Mouse (Mus musculus) neutrophil, adult 5-6 weeks (primary cell): ENCODE results near the gene Hbb-y. TPM values are rescaled to one million over a fixed set of nuclear protein-coding genes. Genes with fewer than 3 reads are reported as not detected.
"Not testable (repeated sequence)": the region's sequence is repeated elsewhere in the genome, so short reads cannot be mapped to it uniquely, and the experiment has no call there.

Source experiments
- ATAC-seq: fragments of 151-379, 151-347 bp; 2 replicates; pipeline ENCODE4 v1.8.0; 2017; ENCODE audit warnings: mild to moderate bottlenecking, moderate TSS enrichment; ENCODE audit not compliant: insufficient number of reproducible peaks, poor library complexity, low FRiP score, severe bottlenecking; ENCODE audit errors: extremely low read depth
- total RNA-seq: library from RNA; stranded (forward); fragments of 200-1000 nt; gene quantifications from 2 replicates; pipeline ENCODE4 v1.2.3, GENCODE M21; 2017

Hbb-y gene
- total RNA-seq: not detected in 2 replicates

DNA sequence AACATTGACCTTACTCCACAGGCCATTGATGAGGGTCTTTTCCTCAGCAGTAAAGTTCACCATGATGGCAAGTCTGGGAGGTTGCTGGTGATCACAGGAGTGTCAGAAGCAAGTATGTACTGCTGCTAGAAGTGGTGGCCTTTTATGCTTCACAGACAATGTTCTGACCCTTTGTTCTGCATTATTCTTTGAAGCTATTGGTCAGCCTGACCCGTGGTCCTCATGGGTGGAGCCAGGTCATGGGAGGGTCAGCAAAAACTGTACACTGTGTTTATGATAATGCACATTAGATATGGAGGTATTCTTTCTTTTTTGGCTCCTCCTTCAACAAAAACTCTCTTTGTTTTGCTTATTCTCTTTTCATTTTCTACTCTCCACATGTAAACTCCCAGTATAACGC is at the start of gene Hbb-y:
TSS of gene Hbb-y (minus strand) at position 127 of the 400 bp plus-strand sequence.
- no peak for ATAC-seq

DNA sequence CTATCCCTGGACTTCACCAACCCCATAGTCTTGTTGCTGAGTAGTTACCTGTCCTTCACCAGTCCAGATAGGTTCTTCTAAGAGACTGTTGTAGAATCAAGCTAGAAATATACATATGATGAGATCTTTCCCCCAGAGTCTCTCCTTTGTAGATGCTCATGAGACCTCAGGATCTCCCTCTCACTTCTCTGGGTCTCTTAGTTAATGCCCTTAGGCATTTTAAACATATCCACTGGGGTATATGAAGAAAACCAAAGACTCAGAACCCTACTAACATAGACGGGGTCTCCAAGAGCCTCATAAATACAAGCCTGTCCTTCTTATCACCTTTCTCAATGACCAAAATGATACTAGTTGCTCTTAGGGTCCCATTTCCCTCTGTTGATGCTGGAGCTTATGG is 41.4 kb upstream of the Hbb-y start, which contains the start of gene Olfr64:
TSS of gene Olfr64 (minus strand) at position 101 of the 400 bp plus-strand sequence.
- no peak for ATAC-seq

DNA sequence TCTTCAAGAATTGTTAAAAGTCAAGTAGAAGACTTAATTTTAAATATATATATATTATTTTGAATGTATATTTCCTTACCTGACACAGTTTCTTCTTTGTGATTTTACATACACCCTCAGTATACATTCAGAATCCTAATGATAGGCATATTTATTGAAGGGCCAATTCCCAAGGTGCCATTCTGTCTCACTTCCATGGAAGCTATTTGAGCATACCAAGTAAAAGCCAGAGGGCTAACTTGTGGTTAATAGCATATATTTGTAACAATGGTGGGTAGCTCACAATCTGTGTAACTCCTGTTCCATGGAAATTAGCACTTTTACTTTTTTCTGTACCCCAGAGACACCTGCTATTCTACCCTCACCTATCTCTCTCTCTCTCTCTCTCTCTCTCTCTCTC is 33.1 kb upstream of the Hbb-y start, which contains the start of gene Olfr66:
TSS of gene Olfr66 (minus strand) at position 101 of the 400 bp plus-strand sequence.
- ATAC-seq: no peak

DNA sequence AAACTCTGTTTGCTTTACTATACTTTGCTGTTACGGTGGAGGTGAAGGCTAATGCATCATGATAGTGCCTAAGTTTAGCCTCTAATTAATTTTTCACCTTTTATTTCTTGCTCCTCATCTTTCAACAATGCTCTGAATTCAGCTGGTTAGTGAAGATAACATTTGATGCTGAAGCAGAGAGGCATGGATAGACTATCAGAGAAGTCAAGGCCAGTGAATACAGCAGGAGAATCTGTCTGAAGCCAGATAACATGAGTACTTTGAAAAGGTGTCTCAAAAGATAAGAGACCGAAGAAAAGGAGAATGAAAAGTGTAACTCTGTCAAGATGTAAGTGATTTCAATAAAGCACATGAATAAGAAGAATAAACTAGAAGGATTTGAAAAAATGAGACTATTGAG is 24.1 kb upstream of the Hbb-y start:
- no peak for ATAC-seq

DNA sequence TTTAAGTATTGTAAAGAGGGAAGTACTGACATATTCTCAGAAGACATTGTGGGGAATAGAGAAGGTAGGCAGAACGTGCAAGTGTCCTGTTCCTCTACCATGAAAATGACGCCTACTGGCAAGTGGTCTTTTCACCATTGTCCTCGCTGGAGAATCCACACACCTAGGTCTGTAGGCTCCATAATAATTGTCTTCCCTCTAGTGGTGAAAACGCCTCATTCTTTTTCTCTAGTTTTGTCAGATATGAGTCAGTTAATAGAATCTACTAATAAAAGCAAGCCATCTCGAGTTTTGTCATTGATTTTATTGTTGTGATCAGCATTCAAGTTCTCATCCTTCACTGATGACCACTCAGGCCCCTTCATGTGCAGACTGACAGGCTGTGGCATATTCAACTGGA is 21.4 kb upstream of the Hbb-y start:
- no peak for ATAC-seq

DNA sequence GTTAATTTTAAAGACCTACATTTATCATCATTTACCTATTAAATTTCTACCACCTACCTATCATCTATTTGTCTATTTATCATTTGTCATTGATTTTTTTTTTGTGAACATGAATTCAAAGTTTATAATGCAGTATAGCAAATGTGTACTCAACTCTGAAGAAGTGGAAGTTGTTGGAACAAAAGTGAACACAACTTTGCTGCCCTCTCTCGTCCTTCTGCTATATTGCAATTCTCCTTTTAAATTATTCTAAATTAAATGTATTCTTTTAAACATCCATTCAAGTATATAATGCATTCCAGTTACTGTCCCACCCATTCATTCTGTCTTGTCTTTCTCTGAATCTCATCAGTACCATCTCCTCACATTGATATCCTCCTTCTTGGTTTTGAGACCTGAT is 20.0 kb upstream of the Hbb-y start:
- 0 out of 2 replicates have a peak, but pooled peaks have one; percentile 44 for ATAC-seq

DNA sequence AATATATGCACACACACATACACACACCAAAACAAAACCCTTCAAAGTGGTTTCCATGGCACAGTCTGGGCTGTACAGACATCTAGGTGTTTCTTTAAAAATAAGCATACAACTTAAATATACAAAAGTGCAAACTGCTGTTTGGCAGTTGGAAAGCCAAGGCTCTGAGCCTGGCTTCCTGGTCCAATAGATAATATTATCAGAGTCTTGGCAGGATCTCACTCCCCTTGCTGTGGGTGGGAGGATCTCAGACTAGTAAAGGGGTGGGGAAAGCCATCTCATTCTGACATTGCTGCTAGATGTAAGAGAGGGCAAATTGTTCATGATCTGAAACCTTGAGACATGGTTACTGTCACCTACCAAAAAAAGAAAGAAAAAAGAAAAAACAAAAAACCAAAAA is 17.7 kb upstream of the Hbb-y start:
- ATAC-seq: no peak

DNA sequence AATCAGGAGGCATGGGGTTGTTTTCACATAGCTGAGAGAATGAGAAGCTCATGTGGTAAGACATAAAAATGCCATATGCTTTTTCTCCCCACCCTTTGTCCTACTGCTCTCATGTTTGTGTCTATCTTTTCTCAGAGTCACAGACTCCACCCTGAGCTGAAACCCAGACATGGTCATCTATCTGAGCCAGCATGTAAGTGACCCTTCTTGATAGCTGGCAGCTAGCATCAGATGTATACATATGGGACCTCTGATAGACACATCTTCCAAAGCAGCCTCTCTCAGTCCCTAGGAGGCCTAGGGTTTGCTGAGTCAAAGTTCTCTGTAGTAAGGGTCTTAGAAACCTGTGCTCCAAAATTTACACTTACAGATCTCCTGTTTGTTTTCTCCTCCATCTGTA is 12.7 kb upstream of the Hbb-y start:
- no peak for ATAC-seq

DNA sequence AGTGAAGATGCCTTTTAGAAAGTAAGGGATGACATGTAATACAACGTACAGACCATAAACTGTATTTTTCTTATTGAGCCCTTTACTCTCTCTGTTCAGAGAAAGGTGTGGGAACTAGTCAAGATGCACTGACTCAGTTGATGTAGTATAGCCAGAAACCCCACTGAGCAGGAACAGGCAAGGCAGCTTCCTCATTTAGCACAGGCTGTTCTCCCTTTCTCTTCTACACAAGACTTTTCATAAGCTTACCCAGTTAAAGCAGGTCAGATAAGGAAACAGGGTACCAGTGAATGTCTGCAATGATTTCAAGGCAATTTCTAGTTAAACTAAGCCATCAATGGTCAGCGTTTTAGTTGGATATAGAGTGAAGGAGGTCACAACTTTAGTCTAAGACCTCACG is 8.5 kb upstream of the Hbb-y start:
- no peak for ATAC-seq

DNA sequence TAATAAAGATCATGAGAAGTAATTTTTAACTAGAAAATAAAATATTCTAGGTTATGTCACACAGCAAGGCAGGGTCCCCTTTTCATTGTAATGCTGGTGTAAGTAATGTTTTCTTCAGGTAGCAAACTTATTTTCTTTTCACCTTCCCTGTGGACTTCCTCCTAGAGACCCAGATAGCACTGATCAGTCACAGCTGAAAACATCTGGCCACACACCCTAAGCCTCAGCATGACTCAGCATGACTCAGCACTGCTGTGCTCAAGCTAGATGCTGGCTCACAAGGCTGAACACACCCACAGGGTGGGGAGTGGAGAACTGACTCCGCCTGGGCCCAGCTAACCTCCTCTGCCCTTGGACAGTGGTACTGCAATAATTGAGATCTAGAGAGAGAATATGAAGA is 7.8 kb upstream of the Hbb-y start:
- ATAC-seq: peak; percentile 36; the same call in 1 of the 2 replicates

DNA sequence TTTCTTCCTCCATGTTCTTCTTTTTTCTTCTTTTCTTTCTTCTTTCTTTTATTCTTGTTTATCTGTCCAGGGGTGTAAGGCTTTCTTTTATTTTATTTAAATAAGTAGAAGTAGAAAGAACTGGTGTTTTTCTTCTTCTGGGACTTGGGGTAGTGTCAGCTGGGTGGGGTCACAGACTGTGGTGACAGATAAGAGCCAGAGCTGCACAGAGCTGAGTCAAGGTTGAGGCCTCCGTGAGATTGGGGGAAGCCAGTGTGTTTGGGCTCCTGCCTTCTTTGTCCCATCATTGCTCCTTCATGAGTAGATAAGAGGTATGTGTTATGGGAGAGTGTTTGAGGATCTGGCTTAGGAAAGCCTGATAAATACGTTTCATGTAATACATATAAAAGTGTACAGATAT is 6.1 kb upstream of the Hbb-y start:
- ATAC-seq: no peak

DNA sequence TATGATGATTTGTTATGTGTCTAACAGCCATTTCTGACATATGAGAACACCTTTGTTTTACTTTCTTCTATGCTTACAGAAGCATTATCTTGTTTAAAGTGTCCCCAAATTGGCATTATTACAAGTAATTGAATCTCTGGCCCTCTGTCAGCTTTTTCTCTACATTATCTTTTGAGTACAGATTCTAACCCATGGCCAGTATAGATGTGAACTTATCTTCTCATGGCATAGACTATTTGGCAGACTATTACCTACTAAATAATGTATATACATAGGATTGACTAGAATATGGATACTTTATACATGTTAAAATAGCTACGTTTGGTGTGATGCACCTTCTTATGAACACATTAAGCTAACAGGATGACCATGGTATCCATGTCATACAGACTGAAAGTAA is 1.7 kb upstream of the Hbb-y start:
- ATAC-seq: no peak

DNA sequence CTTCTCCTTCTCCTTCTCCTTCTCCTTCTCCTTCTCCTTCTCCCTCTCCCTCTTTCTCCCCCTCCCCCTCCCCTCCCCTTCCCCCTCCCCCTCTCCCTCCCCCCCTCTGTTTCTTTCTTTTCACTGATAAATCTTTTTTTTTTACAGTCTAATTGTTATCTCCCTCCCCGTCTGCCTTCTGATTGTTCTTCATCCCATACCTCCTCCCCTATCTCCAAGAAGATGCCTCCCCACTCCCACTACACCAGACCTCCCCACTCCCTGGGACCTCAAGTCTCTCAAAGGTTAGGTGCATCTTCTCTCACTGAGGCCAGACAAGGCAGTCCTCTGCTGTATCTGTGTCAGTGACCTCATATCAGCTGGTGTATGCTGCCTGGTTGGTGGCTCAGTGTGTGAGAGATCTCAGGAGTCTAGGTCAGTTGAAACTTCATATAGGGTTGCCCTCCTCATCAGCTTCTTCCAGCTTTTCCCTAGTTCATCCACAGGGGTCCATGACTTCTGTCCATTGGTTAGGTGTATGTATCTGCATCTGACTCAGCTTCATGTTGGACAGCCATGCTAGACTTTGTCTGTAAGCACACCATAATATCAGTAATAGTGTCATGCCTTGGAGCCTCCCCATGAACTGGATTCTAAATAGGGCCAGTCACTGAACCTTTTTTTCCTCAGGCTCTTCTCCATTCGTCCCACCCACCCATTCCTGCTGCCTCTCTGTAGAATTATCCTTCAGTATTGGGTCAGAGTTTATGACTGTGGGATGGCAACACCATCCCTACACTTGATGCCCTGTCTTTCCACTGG is 8.3 kb downstream of the Hbb-y start:
- ATAC-seq: no peak

DNA sequence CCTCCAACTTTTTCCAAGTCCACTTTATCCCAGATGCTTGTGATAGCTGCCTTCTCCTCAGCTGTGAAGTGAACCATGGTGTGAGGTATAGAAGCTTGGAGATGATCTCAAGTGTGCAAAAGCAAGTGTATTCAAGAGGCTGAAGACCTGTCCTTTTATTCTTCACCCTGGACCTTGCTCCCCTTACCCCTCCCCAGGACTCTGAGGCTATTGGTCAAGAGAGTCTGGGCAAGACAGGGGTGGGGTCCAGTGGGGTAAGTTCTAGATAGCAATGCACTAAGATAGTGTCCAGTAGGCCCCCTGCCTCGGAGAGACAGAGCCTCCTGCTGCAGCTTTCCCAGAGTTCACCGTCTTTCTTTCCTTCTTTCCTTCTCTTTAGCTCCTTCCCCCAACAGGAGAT is 10.0 kb downstream of the Hbb-y start, which contains the start of gene Hbb-bh1:
TSS of gene Hbb-bh1 (minus strand) at position 131 of the 400 bp plus-strand sequence.
- no peak for ATAC-seq

DNA sequence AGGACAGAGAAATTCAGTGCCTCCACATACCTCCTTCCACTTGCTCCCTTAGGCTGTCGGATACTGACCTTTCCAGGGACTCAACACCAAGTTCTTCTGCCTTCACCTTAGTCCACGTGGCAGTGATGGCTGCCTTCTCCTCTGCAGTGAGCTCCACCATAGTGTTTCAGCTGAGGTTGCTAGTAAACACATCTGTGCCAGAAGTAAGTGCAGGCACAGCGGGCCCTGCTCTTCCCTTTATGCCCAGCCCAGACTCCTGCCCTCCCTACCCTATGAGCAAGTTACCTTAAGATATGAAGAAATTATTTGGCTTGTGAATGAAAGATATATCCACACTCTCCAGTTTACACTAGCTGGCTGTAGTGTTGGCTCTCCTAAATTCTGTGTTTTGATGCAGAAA is 12.7 kb downstream of the Hbb-y start, which contains the start of gene Hbb-bh2:
TSS of gene Hbb-bh2 (minus strand) at position 253 of the 400 bp plus-strand sequence.
- ATAC-seq: no peak

DNA sequence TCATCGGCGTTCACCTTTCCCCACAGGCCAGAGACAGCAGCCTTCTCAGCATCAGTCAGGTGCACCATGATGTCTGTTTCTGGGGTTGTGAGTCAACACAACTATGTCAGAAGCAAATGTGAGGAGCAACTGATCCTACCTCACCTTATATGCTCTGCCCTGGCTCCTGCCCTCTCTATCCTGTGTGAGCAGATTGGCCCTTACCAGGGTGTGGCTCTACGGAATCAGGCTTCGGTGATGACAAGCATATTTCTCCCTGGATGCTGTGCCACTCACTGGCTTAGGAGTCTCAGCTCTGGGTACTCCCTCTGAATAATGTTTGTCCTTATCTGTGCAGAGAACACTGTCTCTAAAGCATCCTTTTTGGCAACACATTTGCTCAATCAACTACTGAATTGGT is 25.2 kb downstream of the Hbb-y start, which contains the start of gene Hbb-bs:
TSS of gene Hbb-bs (minus strand) at position 289 of the 400 bp plus-strand sequence.
- no peak for ATAC-seq

DNA sequence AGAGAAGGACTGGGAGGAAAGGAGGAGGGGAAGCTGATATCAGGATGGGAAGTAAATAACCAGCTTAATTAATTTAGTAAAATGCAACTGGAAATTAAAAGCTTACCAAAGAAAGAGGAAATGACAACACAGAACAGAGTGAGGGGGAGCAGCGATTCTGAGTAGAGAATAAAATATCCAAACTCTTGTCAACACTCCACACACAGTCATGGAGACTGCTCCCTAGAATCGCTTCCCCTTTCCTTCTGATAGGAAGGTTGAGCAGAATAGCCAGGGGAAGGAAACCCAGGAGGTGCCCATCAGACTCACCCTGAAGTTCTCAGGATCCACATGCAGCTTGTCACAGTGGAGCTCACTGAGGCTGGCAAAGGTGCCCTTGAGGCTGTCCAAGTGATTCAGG is 25.9 kb downstream of the Hbb-y start:
- not testable (repeated sequence) for ATAC-seq

DNA sequence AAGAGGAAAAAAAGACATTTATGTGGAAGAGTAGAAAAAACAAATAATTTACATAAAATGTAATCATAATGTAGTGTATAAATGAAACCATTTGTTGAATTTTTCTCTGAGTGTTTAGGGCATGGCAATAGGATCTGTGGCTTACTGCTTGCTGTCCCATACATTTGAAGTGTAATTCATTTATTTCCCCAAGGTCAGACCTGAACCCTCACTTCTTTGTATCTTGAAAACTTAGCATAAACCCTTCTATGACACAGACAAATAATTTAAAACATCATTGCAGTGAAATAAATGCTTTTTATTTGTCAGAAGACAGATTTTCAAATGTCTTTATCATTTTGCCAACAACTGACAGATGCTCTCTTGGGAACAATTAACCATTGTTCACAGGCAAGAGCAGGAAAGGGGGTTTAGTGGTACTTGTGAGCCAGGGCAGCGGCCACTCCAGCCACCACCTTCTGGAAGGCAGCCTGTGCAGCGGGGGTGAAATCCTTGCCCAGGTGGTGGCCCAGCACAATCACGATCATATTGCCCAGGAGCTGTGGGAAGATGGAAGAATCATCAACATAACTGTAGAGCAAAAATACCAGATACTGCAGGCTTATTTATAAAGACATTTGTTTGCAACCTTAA is 26.6 kb downstream of the Hbb-y start:
- ATAC-seq: no peak

DNA sequence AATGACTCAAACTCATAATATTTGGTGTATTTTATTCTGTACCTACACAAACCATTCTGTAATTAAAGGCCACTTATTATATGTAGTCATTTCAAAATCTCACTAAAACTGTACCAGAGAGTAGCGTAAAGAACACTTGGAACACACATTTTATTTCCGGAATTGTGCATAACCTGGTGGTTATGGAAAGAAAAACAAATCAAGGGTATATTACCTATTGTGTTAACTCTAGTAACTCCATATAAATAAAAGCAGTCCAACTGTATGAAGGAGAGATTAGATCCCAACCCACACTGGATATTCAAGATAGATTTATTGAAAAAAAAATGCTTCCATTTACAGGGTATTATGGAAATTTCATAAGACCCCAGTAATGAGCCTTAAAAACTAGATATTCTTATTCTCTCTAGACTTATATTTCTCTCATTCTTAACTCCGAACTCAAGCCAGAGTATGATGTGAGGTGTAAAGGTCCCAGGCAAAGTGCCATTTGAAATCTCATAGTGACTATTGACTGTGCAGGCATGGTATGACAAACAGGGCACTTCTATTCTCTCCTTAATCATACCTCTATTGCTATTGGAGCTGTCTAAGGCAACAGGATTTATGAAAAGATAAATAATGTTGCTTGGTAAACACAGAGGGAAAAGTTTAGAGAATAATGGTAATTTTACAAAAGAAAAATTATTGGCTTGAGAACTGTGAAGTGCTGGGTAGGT is 27.3 kb downstream of the Hbb-y start:
- ATAC-seq: no peak
